19 mouse cellular contexts compared by ENCODE assay signal in genomic region chr1:91621141-91621540, GRCm38 (mm10).
"Had no signal": no experiment of that assay in that cellular context is flagged by ENCODE, and none has a peak within 500 bp of the region (broad histone marks: within the 10 kb centered on the region; RNA-seq: fewer than 3 reads in every experiment).

No protein-coding gene starts in this region.

- H3K9ac ChIP-seq: liver, embryonic 14.5 days; liver, postnatal 0 days; lung, embryonic 14.5 days; midbrain, embryonic 13.5 days had no signal

- H3K4me3 ChIP-seq: left cerebral cortex, adult 2 months; megakaryocyte, embryonic 14.5 days; midbrain, embryonic 10.5 days; midbrain, embryonic 13.5 days; myocyte had no signal

- H3K27me3 ChIP-seq: midbrain, embryonic 13.5 days had no signal

- H3K4me1 ChIP-seq: megakaryocyte, embryonic 14.5 days; midbrain, embryonic 13.5 days had no signal

- H3K27ac ChIP-seq: left cerebral cortex, adult 2 months; liver, embryonic 14.5 days; macrophage; midbrain, embryonic 10.5 days; midbrain, embryonic 13.5 days; stomach, postnatal 0 days had no signal

- H3K36me3 ChIP-seq: midbrain, embryonic 10.5 days; midbrain, embryonic 13.5 days had no signal

- H3K4me2 ChIP-seq: liver, embryonic 11.5 days; lung, embryonic 14.5 days; midbrain, embryonic 13.5 days had no signal

- H3K9me3 ChIP-seq: megakaryocyte, embryonic 14.5 days; midbrain, embryonic 10.5 days; midbrain, embryonic 13.5 days had no signal

- DNase-seq: kidney, adult 18-20 months; kidney, adult 9 months; kidney, postnatal 14 days; kidney, postnatal 4 days; layer of hippocampus, adult 9-11 months; layer of hippocampus, postnatal 36 days; liver, postnatal 0 days; lung, embryonic 14.5 days; right cerebral cortex, postnatal 14 days; right cerebral cortex, postnatal 4 days had no signal
